Mouse (Mus musculus): ENCODE data around the gene Ubn2. TPM values are rescaled to one million over a fixed set of nuclear protein-coding genes. Genes with fewer than 3 reads are reported as not detected.
"Not testable (repeated sequence)": the region's sequence is repeated elsewhere in the genome, so short reads cannot be mapped to it uniquely, and the experiment has no call there.

Ubn2 gene
- total and polyA plus RNA-seq, 2 experiments from 2014 or later = 8.8 to 30.0 TPM

- ATAC-seq (no peak), DNase-seq (no peak)
- no peak for TF ChIP-seq CTCF (IDR thresholded peaks at IDR 0.05; ENCODE audit: low read depth)
- no peaks in the 10 kb centered on the region for H3K4me1 ChIP-seq (ENCODE audit: insufficient read depth)
- no peaks in the 10 kb centered on the region for H3K27me3 ChIP-seq (ENCODE audit: insufficient read depth, low read length)
- H3K27ac ChIP-seq (ENCODE audit: low read depth, low read length) = no peak overlapping the region
- H3K9ac ChIP-seq = no peak overlapping the region
- no peak overlapping the region for H3K4me2 ChIP-seq (ENCODE audit: low read depth)
- no peak overlapping the region for H3K4me3 ChIP-seq (ENCODE audit: low read depth, low read length)
- WGBS = 87% methylated on average over 1 of the region's 1 CpGs
- no peaks in the 10 kb centered on the region for H3K36me3 ChIP-seq (ENCODE audit: insufficient read depth)
- no peaks in the 10 kb centered on the region for H3K9me3 ChIP-seq (ENCODE audit: low read length)
These were observed 114.0 kb downstream of the Ubn2 start for GRCm38 (mm10) chr6:38547707-38548106.

- H3K9me3 ChIP-seq (ENCODE audit: low read length); ATAC-seq; H3K4me2 ChIP-seq (ENCODE audit: low read depth); H3K4me3 ChIP-seq (ENCODE audit: low read depth, low read length); H3K27ac ChIP-seq (ENCODE audit: low read depth, low read length); H3K27me3 ChIP-seq (ENCODE audit: insufficient read depth, low read length); H3K4me1 ChIP-seq (ENCODE audit: insufficient read depth); H3K36me3 ChIP-seq (ENCODE audit: insufficient read depth); DNase-seq; H3K9ac ChIP-seq: not testable (repeated sequence)
- WGBS = 92% methylated on average over 7 of the region's 7 CpGs
These were observed 114.8 kb downstream of the Ubn2 start for GRCm38 (mm10) chr6:38548595-38548994.

- not testable (repeated sequence) for H3K36me3 ChIP-seq (ENCODE audit: insufficient read depth); ATAC-seq; H3K4me1 ChIP-seq (ENCODE audit: insufficient read depth); H3K9me3 ChIP-seq (ENCODE audit: low read length); H3K27me3 ChIP-seq (ENCODE audit: insufficient read depth, low read length); DNase-seq; H3K9ac ChIP-seq
- Histone ChIP-seq H3K4me2 (ENCODE audit: low read depth) (peak overlapping the region; percentile 81), H3K27ac (ENCODE audit: low read depth, low read length) (peak overlapping the region; percentile 97), H3K4me3 (ENCODE audit: low read depth, low read length) (peak overlapping the region; percentile 78; the same call in 1 of the 2 replicates)
- WGBS = 74% methylated on average over 6 of the region's 6 CpGs
These were observed 116.1 kb downstream of the Ubn2 start for GRCm38 (mm10) chr6:38549840-38550239.

- ATAC-seq (peak; percentile 2; the same call in 1 of the 2 replicates), DNase-seq (no peak)
- Histone ChIP-seq H3K4me1 (ENCODE audit: insufficient read depth) (0 out of 2 replicates have a peak, but pooled peaks cover 5% of the 10 kb centered on the region), H3K36me3 (ENCODE audit: insufficient read depth) (no peaks in the 10 kb centered on the region), H3K4me2 (ENCODE audit: low read depth) (peak overlapping the region; percentile 81), H3K4me3 (ENCODE audit: low read depth, low read length) (peak overlapping the region; percentile 78), H3K9me3 (ENCODE audit: low read length) (no peaks in the 10 kb centered on the region), H3K27me3 (ENCODE audit: insufficient read depth, low read length) (no peaks in the 10 kb centered on the region), H3K9ac (peak overlapping the region; percentile 92), H3K27ac (ENCODE audit: low read depth, low read length) (peak overlapping the region; percentile 97)
- whole genome bisulfite sequencing = 3% methylated on average over 28 of the region's 28 CpGs
- TF ChIP-seq CTCF (IDR thresholded peaks at IDR 0.05; ENCODE audit: low read depth) = no peak
These were observed 116.7 kb downstream of the Ubn2 start for GRCm38 (mm10) chr6:38550250-38551061.

GRCm38 (mm10) chr6:38551062-38551988, 117.6 kb downstream of the Ubn2 start, which contains the start of gene Luc7l2:
TSS of gene Luc7l2 (plus strand) at chr6:38551334.
- H3K4me2 ChIP-seq (ENCODE audit: low read depth) = peak within 1 kb of the TSS; percentile 81
- H3K36me3 ChIP-seq (ENCODE audit: insufficient read depth) = no peaks in the 10 kb centered on the region
- 0 out of 2 replicates have a peak, but pooled peaks cover 5% of the 10 kb centered on the region for H3K4me1 ChIP-seq (ENCODE audit: insufficient read depth)
- WGBS = under 1% methylated on average over 82 of the region's 98 CpGs
- DNase-seq (peak; percentile 99), ATAC-seq (peak; percentile 90)
- peak within 1 kb of the TSS; percentile 99 for H3K27ac ChIP-seq (ENCODE audit: low read depth, low read length)
- H3K9me3 ChIP-seq (ENCODE audit: low read length) = no peaks in the 10 kb centered on the region
- H3K9ac ChIP-seq = peak within 1 kb of the TSS; percentile 92
- TF ChIP-seq CTCF (IDR thresholded peaks at IDR 0.05; ENCODE audit: low read depth) = no peak
- H3K27me3 ChIP-seq (ENCODE audit: insufficient read depth, low read length) = no peaks in the 10 kb centered on the region
- peak within 1 kb of the TSS; percentile 78 for H3K4me3 ChIP-seq (ENCODE audit: low read depth, low read length)

- Histone ChIP-seq H3K4me1 (ENCODE audit: insufficient read depth) (0 out of 2 replicates have a peak, but pooled peaks cover 5% of the 10 kb centered on the region), H3K27me3 (ENCODE audit: insufficient read depth, low read length) (no peaks in the 10 kb centered on the region), H3K4me2 (ENCODE audit: low read depth) (peak overlapping the region; percentile 47), H3K36me3 (ENCODE audit: insufficient read depth) (no peaks in the 10 kb centered on the region), H3K9ac (peak overlapping the region; percentile 85), H3K27ac (ENCODE audit: low read depth, low read length) (peak overlapping the region; percentile 99), H3K4me3 (ENCODE audit: low read depth, low read length) (peak overlapping the region; percentile 78), H3K9me3 (ENCODE audit: low read length) (no peaks in the 10 kb centered on the region)
- DNase-seq (peak; percentile 98), ATAC-seq (peak; percentile 93)
- WGBS = 1% methylated on average over 32 of the region's 32 CpGs
- TF ChIP-seq CTCF (IDR thresholded peaks at IDR 0.05; ENCODE audit: low read depth) = no peak
These were observed 118.4 kb downstream of the Ubn2 start for GRCm38 (mm10) chr6:38551989-38552635.
